Comparison of ENCODE assay signal across 8 mouse cellular contexts in the genomic region with DNA sequence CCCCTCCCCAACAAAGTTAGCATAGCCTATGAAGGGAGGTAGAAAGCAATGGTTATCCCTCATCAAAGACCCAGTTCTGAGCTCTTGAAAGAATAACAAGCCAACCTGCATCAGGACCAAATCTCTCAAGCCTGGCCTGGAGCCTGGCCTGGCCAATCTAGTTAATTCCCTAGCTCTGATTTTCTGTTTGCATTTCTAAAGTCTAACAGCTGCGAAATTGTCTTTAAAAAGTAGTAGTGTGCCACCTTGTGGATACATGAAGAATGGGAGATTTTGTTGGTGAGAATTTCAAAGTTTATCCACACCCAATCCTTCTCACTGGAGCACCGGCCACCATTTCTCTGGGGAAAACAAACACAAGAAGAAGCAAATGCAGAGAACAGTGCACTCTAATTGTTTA. TPM values are rescaled to one million over a fixed set of nuclear protein-coding genes. Genes with fewer than 3 reads are reported as not detected.
DNase-seq lines count a peak whose midpoint lies in the region; ATAC-seq lines count a peak whose summit lies in the region.

No protein-coding gene starts in this region.

- peaks cover 6% of the 10 kb centered on the region; the same call in 1 of the 2 replicates for H3K4me1 ChIP-seq in hindbrain, embryonic 13.5 days (replicated peaks)
- H3K4me1 ChIP-seq in hindbrain, embryonic 12.5 days, result no peaks in the 10 kb centered on the region
- no peaks in the 10 kb centered on the region; the same call in 1 of the 2 replicates for H3K4me1 ChIP-seq in forebrain, embryonic 15.5 days
- peaks cover 4% of the 10 kb centered on the region; the same call in 1 of the 2 replicates for H3K4me1 ChIP-seq in neural tube, embryonic 14.5 days (ENCODE audit: control insufficient read depth, insufficient read depth, low read length)

- H3K36me3 ChIP-seq in hindbrain, embryonic 13.5 days, result no peaks in the 10 kb centered on the region
- no peaks in the 10 kb centered on the region for H3K36me3 ChIP-seq in hindbrain, embryonic 12.5 days
- H3K36me3 ChIP-seq in forebrain, embryonic 15.5 days, result no peaks in the 10 kb centered on the region
- H3K36me3 ChIP-seq in neural tube, embryonic 14.5 days (ENCODE audit: control insufficient read depth, insufficient read depth, low read length), result no peaks in the 10 kb centered on the region

- no peak overlapping the region for H3K4me2 ChIP-seq in hindbrain, embryonic 13.5 days
- no peak overlapping the region for H3K4me2 ChIP-seq in hindbrain, embryonic 12.5 days (replicated peaks)
- H3K4me2 ChIP-seq in forebrain, embryonic 15.5 days (replicated peaks), result no peak overlapping the region
- no peak overlapping the region for H3K4me2 ChIP-seq in neural tube, embryonic 14.5 days (ENCODE audit: low read depth, low read length)

- 17% methylated on average over 2 of the region's 2 CpGs for WGBS in hindbrain, embryonic 13.5 days
- WGBS in hindbrain, embryonic 12.5 days, result 18% methylated on average over 2 of the region's 2 CpGs
- 22% methylated on average over 2 of the region's 2 CpGs for WGBS in forebrain, embryonic 15.5 days
- 20% methylated on average over 2 of the region's 2 CpGs for WGBS in neural tube, embryonic 14.5 days

- no peak overlapping the region for H3K27ac ChIP-seq in hindbrain, embryonic 13.5 days
- H3K27ac ChIP-seq in hindbrain, embryonic 12.5 days, result no peak overlapping the region
- H3K27ac ChIP-seq in forebrain, embryonic 15.5 days (replicated peaks), result no peak overlapping the region
- H3K27ac ChIP-seq in neural tube, embryonic 14.5 days (ENCODE audit: low read depth, low read length), result no peak overlapping the region

- DNase-seq in 416B (ENCODE audit: low read depth), result peak; percentile 69
- DNase-seq in R1 (ENCODE audit: low read depth, low spot score), result peak; percentile 62
- no peak for DNase-seq in adrenal gland, postnatal 36 days
- DNase-seq in thymus, postnatal 4 days, result no peak

- peaks cover 9% of the 10 kb centered on the region for H3K27me3 ChIP-seq in hindbrain, embryonic 13.5 days
- H3K27me3 ChIP-seq in hindbrain, embryonic 12.5 days, result peaks cover 3% of the 10 kb centered on the region; the same call in 1 of the 2 replicates
- 0 out of 2 replicates have a peak, but pooled peaks cover 5% of the 10 kb centered on the region for H3K27me3 ChIP-seq in forebrain, embryonic 15.5 days
- no peaks in the 10 kb centered on the region for H3K27me3 ChIP-seq in neural tube, embryonic 14.5 days (ENCODE audit: control insufficient read depth, insufficient read depth, low read length)

- peak; percentile 40; the same call in 1 of the 2 replicates for ATAC-seq in hindbrain, embryonic 13.5 days (ENCODE audit: low FRiP score)
- ATAC-seq in hindbrain, embryonic 12.5 days (ENCODE audit: low FRiP score), result no peak
- peak; percentile 51 for ATAC-seq in forebrain, embryonic 15.5 days (replicated peaks)
- peak; percentile 30; the same call in 1 of the 2 replicates for ATAC-seq in neural tube, embryonic 14.5 days (ENCODE audit: low read depth)

- H3K4me3 ChIP-seq in hindbrain, embryonic 13.5 days, result no peak overlapping the region
- H3K4me3 ChIP-seq in hindbrain, embryonic 12.5 days, result no peak overlapping the region
- H3K4me3 ChIP-seq in forebrain, embryonic 15.5 days, result no peak overlapping the region
- no peak overlapping the region for H3K4me3 ChIP-seq in neural tube, embryonic 14.5 days (ENCODE audit: low read depth, low read length)

- H3K9me3 ChIP-seq in hindbrain, embryonic 13.5 days, result no peaks in the 10 kb centered on the region
- no peaks in the 10 kb centered on the region for H3K9me3 ChIP-seq in hindbrain, embryonic 12.5 days (replicated peaks)
- H3K9me3 ChIP-seq in forebrain, embryonic 15.5 days, result no peaks in the 10 kb centered on the region
- no peaks in the 10 kb centered on the region for H3K9me3 ChIP-seq in neural tube, embryonic 14.5 days (ENCODE audit: control insufficient read depth, low read length)

- H3K9ac ChIP-seq in hindbrain, embryonic 13.5 days, result no peak overlapping the region
- H3K9ac ChIP-seq in hindbrain, embryonic 12.5 days, result no peak overlapping the region
- H3K9ac ChIP-seq in forebrain, embryonic 15.5 days (replicated peaks), result no peak overlapping the region
- H3K9ac ChIP-seq in neural tube, embryonic 14.5 days (replicated peaks; ENCODE audit: low read depth, low read length), result no peak overlapping the region

RNA-seq across cellular contexts. Expression of gene Rfk, which starts 5.4 kb away (rescaled TPM):
- 79.5 and 81.3 TPM in 2 replicates for polyA plus RNA-seq in hindbrain, embryonic 13.5 days (2015; fragmentation: Nextera tagmentation; extraction: Ambion mirVana)
- 89.0 and 93.8 TPM in 2 replicates for polyA plus RNA-seq in hindbrain, embryonic 12.5 days (2016; fragmentation: Nextera tagmentation; extraction: Ambion mirVana)
- polyA plus RNA-seq in forebrain, embryonic 15.5 days (2015; fragmentation: Nextera tagmentation; extraction: Ambion mirVana), result 75.1 and 77.5 TPM in 2 replicates
- 101 and 106 TPM in 2 replicates for polyA plus RNA-seq in neural tube, embryonic 14.5 days (2014; fragmentation: Nextera tagmentation; extraction: Ambion mirVana)
- 100 to 1,000 TPM in 1 of 2 experiments, 10 to 100 TPM in 1; 84.2 to 343 TPM for total RNA-seq in adrenal gland, postnatal 36 days (2021)

RNA-seq across cellular contexts. Expression of gene Gcnt1, which starts 15.8 kb away (rescaled TPM):
- polyA plus RNA-seq in hindbrain, embryonic 13.5 days (2015; fragmentation: Nextera tagmentation; extraction: Ambion mirVana), result 0.76 and 1.3 TPM in 2 replicates
- 6.9 and 7.6 TPM in 2 replicates for polyA plus RNA-seq in hindbrain, embryonic 12.5 days (2016; fragmentation: Nextera tagmentation; extraction: Ambion mirVana)
- polyA plus RNA-seq in forebrain, embryonic 15.5 days (2015; fragmentation: Nextera tagmentation; extraction: Ambion mirVana), result 0.49 and 0.79 TPM in 2 replicates
- polyA plus RNA-seq in neural tube, embryonic 14.5 days (2014; fragmentation: Nextera tagmentation; extraction: Ambion mirVana), result 0.27 and 1.3 TPM in 2 replicates
- 1 to 10 TPM; 1.5 to 2.5 TPM for total RNA-seq in adrenal gland, postnatal 36 days (2021)

Comparison
In these comparisons a context has a peak if more than half of its experiments do, and no peak if none do; other contexts are left out.
1. DNase-seq: peak in 416B (single experiment) and R1 (single experiment); none in adrenal gland, postnatal 36 days (0 of 2) and thymus, postnatal 4 days (single experiment).